Mouse (Mus musculus): ENCODE results near the gene Clec16a. TPM values are rescaled to one million over a fixed set of nuclear protein-coding genes. Genes with fewer than 3 reads are reported as not detected.

Clec16a gene
- total and polyA plus RNA-seq, 3 experiments = 20.0 to 24.2 (median 20.5) TPM

- DNase-seq (ENCODE audit: extremely low read depth) = no peak
- no peak overlapping the region for H3K4me3 ChIP-seq (replicated peaks in 1 of 3; ENCODE audit: low read depth in 2 of 3, low read length in 2 of 3, poor library complexity in 1 of 3)
- no peaks in the 10 kb centered on the region for H3K79me2 ChIP-seq (replicated peaks; ENCODE audit: control insufficient read depth, extremely low read depth, insufficient read depth, poor library complexity, severe bottlenecking)
- peaks cover 17 to 96% of the 10 kb centered on the region in 2 experiments for H3K4me1 ChIP-seq (ENCODE audit: control insufficient read depth in 1 of 2, insufficient read depth in 2 of 2)
- no peaks in the 10 kb centered on the region for H3K9me3 ChIP-seq (replicated peaks; ENCODE audit: low read length)
- dilution Hi-C loops (cut with MboI; ENCODE audit: extremely low pct_ligation_motif_present, extremely low pct_unique_long_range_greater_than_20kb, low sequenced_read_pairs) = no loop called here
- H3K36me3 ChIP-seq (replicated peaks in 1 of 2; ENCODE audit: control insufficient read depth in 1 of 2, insufficient read depth in 1 of 2, low read length in 1 of 2) = peaks cover 65 to 99% of the 10 kb centered on the region in 2 experiments
- in situ Hi-C loops (cut with MboI; ENCODE audit: low pct_ligation_motif_present, low pct_unique_long_range_greater_than_20kb, low sequenced_read_pairs) = no loop called here
- no peaks in the 10 kb centered on the region for H3K27me3 ChIP-seq (replicated peaks)
- no peak overlapping the region for H3K4me2 ChIP-seq (ENCODE audit: insufficient read depth, low read depth, poor library complexity, severe bottlenecking)
- H3K27ac ChIP-seq (ENCODE audit: insufficient read depth, low read depth) = no peak overlapping the region
- H3K9ac ChIP-seq (ENCODE audit: insufficient read depth, low read depth) = no peak overlapping the region
- no peak for TF ChIP-seq TCF12 (IDR thresholded peaks at IDR 0.05; ENCODE audit: low read depth, low read length)
- no peak for TF ChIP-seq CHD1 (IDR thresholded peaks at IDR 0.05; ENCODE audit: low read depth, low read length)
- TF ChIP-seq MAZ (IDR thresholded peaks at IDR 0.05; ENCODE audit: low read depth, low read length) = no peak
- TF ChIP-seq USF1 (IDR thresholded peaks at IDR 0.05; ENCODE audit: low read depth, low read length) = no peak
- no peak for TF ChIP-seq JUN (IDR thresholded peaks at IDR 0.05; ENCODE audit: insufficient read depth, low read depth, low read length)
- TF ChIP-seq CTCF (conservative IDR thresholded peaks at IDR 0.05 in 1 of 2, IDR thresholded peaks at IDR 0.05 in 1 of 2; ENCODE audit: low read depth in 2 of 2, low read length in 2 of 2) = no peak
- no peak for TF ChIP-seq ZNF384 (IDR thresholded peaks at IDR 0.05; ENCODE audit: low read depth, low read length)
- no peak for TF ChIP-seq MEF2A (IDR thresholded peaks at IDR 0.05; ENCODE audit: borderline replicate concordance, low read depth, low read length)
- no peak for TF ChIP-seq KAT2A (IDR thresholded peaks at IDR 0.05; ENCODE audit: insufficient replicate concordance, low read length)
Measured at GRCm38 (mm10) chr16:10510477-10511133, 34.5 kb upstream of the Clec16a start.

GRCm38 (mm10) chr16:10511134-10511520, 34.0 kb upstream of the Clec16a start:
- no peaks in the 10 kb centered on the region for H3K79me2 ChIP-seq (replicated peaks; ENCODE audit: control insufficient read depth, extremely low read depth, insufficient read depth, poor library complexity, severe bottlenecking)
- H3K4me1 ChIP-seq (ENCODE audit: control insufficient read depth in 1 of 2, insufficient read depth in 2 of 2) = peaks cover 17 to 94% of the 10 kb centered on the region in 2 experiments
- H3K27me3 ChIP-seq (replicated peaks) = no peaks in the 10 kb centered on the region
- H3K27ac ChIP-seq (ENCODE audit: insufficient read depth, low read depth) = no peak overlapping the region
- TF ChIP-seq EP300 (IDR thresholded peaks at IDR 0.05; ENCODE audit: low read length) (no peak), HCFC1 (IDR thresholded peaks at IDR 0.05; ENCODE audit: low read depth, low read length) (no peak), UBTF (IDR thresholded peaks at IDR 0.05; ENCODE audit: low read depth, low read length) (no peak), TBP (conservative IDR thresholded peaks at IDR 0.05; ENCODE audit: low read depth, low read length) (no peak), TCF12 (IDR thresholded peaks at IDR 0.05; ENCODE audit: low read depth, low read length) (no peak), JUND (conservative IDR thresholded peaks at IDR 0.05; ENCODE audit: low read depth, low read length) (no peak)
- dilution Hi-C loops (cut with MboI; ENCODE audit: extremely low pct_ligation_motif_present, extremely low pct_unique_long_range_greater_than_20kb, low sequenced_read_pairs) (no loop called here), in situ Hi-C loops (cut with MboI; ENCODE audit: low pct_ligation_motif_present, low pct_unique_long_range_greater_than_20kb, low sequenced_read_pairs) (no loop called here)
- H3K4me3 ChIP-seq (replicated peaks in 1 of 3; ENCODE audit: low read depth in 2 of 3, low read length in 2 of 3, poor library complexity in 1 of 3) = no peak overlapping the region
- DNase-seq (ENCODE audit: extremely low read depth) = no peak
- no peak overlapping the region for H3K9ac ChIP-seq (ENCODE audit: insufficient read depth, low read depth)
- no peaks in the 10 kb centered on the region for H3K9me3 ChIP-seq (replicated peaks; ENCODE audit: low read length)
- H3K4me2 ChIP-seq (ENCODE audit: insufficient read depth, low read depth, poor library complexity, severe bottlenecking) = no peak overlapping the region
- H3K36me3 ChIP-seq (replicated peaks in 1 of 2; ENCODE audit: control insufficient read depth in 1 of 2, insufficient read depth in 1 of 2, low read length in 1 of 2) = peaks cover 62 to 94% of the 10 kb centered on the region in 2 experiments
